Mouse (Mus musculus) fibroblast of lung, adult 2 months (primary cell): ENCODE results near the gene Rapgef1.
A peak's percentile ranks its signal among the peaks of the same experiment; 100 is the strongest.
"Not testable (repeated sequence)": the region's sequence is repeated elsewhere in the genome, so short reads cannot be mapped to it uniquely, and the experiment has no call there.

Experiments used
- DNase-seq: peaks from one replicate; pipeline ENCODE4 v3.0.0-alpha.2; 2011; ENCODE audit warnings: low read depth

Gene Rapgef1

DNA sequence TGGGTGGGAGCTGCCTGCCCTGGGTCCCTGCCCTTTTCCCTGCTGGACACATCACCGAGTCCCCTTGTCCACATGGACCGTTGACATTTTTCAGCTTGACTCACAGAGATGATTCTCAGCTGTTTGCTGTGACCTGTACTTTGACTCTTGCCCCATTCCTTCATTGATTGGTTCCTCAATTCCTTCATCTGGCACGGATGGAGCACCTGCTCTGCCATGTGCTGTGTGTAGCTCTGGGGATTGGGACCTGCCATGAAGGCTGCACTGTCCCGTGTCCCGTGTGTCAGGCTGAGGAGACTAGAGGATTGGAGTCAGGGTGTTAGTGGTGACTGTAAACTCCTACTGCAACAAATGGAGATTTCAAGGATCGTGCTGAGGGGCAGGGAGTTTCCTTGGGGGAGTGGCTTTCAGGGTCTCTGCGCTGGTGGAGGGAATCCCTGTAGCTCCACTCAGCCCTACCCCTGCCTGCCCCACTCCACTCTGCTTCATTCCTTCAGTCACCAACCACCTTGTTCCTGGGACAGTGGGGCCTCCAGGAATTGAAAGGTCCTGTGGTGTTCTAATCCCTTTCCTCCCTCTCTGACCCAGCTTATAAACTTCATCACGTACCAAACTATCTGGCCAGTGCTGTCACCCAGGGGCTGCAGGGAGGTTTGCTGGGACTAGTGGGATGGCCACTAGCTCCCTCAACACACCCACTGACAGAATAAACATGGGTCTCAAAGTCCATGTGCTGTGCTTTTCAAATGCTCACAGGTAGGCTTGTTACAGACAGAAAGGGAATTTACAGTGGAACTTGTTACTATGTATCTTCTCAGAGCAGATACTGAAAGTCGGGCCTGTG, 3.9 kb downstream of the Rapgef1 start:
- no peak for DNase-seq

- no peak for DNase-seq
Measured at GRCm38 (mm10) chr2:29624091-29624608, 4.6 kb downstream of the Rapgef1 start.

- peak; percentile 74 for DNase-seq
Measured at GRCm38 (mm10) chr2:29624739-29625138, 5.2 kb downstream of the Rapgef1 start.

GRCm38 (mm10) chr2:29625573-29626200, 6.2 kb downstream of the Rapgef1 start:
- no peak for DNase-seq

- DNase-seq, result no peak
Measured at GRCm38 (mm10) chr2:29627337-29627736, 7.8 kb downstream of the Rapgef1 start.

DNA sequence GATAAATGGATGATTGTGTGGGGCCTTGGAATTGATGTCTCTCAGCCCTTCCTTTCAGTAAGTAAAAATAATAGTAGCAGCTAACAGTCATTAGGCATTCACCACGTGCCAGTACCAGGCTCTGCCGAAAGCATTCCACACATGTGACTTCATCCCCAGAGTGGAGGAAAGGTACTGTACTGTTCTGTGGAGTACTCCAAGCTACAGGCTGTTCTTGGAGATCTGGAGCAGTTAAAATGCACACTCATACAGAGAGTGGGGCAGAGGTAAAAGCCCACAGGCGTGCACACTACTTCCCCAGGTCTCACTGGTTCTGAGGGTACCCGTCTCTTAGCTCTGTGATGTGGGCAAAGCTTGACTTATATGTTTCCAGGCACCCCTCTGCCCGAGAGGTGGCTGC, 8.7 kb downstream of the Rapgef1 start:
- DNase-seq, result no peak

GRCm38 (mm10) chr2:29628763-29629181, 9.3 kb downstream of the Rapgef1 start:
- DNase-seq, result no peak

- no peak for DNase-seq
Measured at GRCm38 (mm10) chr2:29629311-29629710, 9.8 kb downstream of the Rapgef1 start.

GRCm38 (mm10) chr2:29630141-29630771, 10.7 kb downstream of the Rapgef1 start:
- no peak for DNase-seq

- DNase-seq, result no peak
Measured at GRCm38 (mm10) chr2:29631020-29631419, 11.5 kb downstream of the Rapgef1 start.

DNA sequence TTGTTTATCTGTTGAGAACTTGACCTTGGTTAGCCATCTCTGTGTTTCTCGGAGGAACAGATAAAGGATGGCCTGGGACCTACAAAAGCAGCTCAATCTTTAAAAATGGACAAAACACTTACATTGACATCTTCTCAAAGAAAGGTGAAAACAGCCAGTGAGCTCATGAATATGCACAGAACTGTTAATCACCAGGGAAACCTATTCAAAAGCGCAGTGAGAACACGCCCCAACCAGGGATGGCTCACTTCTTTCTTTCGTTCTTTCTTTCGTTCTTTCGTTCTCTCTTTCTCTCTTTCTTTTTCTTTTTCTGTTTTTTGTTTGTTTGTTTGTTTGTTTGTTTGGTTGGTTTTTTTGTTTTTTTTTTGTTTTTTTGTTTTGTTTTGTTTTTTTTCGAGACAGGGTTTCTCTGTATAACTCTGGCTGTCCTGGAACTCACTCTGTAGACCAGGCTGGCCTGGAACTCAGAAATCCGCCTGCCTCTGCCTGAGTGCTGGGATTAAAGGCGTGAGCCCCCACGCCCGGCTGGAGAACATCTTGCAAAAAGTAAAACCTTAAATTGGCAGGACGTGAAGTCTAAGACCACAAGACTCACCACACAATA, 12.1 kb downstream of the Rapgef1 start:
- DNase-seq, result not testable (repeated sequence)

GRCm38 (mm10) chr2:29632168-29632662, 12.7 kb downstream of the Rapgef1 start:
- DNase-seq, result no peak

DNA sequence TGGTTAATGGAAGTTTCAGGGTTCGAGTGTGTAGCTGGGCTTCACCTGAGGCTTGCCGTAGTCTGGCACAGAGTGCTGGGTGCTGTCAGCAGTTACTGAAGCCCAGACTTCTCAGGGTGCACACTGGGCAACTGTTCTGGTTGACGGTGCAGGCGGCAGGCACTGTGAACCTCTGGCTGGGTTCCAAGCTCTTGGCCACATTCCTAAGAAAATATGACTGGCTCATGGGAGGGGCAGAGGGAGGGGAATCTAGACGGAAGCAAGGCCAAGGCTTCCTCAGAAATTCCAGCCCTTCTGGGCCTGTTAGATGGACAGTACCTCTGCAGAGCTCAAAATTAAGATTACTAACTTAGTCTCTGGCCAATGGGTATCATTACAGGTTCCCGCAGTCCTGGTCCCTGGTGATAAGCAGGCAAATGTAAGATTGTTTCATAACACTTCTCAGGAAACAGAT, 13.6 kb downstream of the Rapgef1 start:
- peak; percentile 88 for DNase-seq

GRCm38 (mm10) chr2:29633782-29634181, 14.3 kb downstream of the Rapgef1 start:
- DNase-seq, result no peak

- DNase-seq, result no peak
Measured at GRCm38 (mm10) chr2:29634541-29634940, 15.0 kb downstream of the Rapgef1 start.

DNA sequence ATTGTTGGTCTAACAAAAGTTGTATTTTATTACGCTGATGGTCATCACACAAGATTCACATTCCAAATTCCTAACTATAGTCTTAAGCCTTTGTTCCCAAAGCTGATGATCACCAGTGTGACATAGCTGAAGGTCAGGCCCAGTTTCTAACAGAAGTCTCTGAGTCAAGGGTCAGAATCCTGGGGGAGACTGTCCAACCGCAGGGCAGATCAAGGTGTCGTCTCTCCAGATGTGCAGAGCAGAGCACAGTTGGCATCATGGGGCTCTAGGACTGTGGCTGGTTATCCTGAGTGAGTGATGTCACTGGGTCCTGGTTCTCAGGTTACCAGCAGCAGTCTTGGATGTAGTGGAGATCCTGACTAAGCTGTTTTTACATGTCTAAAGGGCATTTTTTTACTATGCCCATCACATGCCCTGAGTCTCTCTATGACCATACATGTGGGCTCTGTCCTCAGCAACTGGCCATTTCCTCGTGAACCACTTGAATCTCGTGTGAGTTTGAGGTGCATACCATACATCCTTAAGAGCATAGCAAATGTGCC, 16.5 kb downstream of the Rapgef1 start:
- no peak for DNase-seq

- no peak for DNase-seq
Measured at GRCm38 (mm10) chr2:29637528-29637927, 18.0 kb downstream of the Rapgef1 start.

DNA sequence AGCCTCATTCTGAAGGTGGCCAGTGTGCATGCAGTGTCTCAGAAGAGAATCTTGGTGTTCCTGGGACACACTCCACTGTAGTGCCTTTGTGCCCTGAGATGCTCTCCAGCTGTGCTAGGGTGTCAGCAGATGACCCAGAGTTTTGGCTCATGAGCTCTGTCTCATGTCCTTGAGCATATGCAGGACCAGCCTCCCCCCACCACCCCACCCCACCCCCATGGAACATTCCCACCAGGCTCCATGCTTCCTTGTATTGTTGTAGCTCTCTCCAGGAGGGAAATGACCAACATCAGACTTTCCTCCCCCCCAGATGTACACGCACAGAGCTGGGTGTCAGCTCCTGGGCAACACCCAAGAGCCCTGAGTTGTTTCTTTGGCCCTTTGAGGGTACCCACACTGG, 19.9 kb downstream of the Rapgef1 start:
- DNase-seq, result no peak

DNA sequence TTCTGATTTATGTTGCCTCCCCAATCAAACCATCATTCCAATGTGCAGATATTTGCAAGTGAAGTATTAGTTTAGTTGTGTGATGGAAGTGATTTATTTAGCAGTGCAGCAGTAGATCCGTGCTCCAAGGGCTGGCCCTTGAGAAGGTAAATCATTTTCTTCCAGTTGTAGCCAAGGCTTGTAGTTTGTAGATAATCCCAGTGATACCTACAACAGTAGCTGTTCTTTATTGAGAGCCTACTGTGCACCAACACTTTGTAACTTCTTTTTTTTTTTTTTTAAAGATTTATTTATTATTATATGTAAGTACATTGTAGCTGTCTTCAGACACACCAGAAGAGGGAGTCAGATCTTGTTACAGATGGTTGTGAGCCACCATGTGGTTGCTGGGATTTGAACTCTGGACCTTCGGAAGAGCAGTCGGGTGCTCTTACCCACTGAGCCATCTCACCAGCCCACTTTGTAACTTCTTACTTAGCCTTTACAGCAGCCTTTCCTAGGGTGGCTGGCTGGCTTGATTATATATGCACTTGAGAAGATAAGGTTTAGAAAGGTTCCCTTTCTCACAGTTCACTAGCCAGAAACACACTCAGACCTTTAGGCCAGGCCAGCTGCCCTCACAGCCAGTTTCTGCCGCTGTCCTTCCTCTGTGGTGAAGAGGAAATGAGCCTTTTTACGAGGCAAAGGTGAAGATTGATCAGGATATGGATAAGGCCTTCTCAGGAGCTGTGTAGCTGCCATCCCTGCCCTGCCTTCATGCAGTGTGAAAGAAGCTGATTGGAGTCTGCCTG, 20.6 kb downstream of the Rapgef1 start:
- DNase-seq, result no peak

- DNase-seq, result no peak
Measured at GRCm38 (mm10) chr2:29641707-29642106, 22.2 kb downstream of the Rapgef1 start.

- DNase-seq, result no peak
Measured at GRCm38 (mm10) chr2:29643418-29643817, 23.9 kb downstream of the Rapgef1 start.
